Mouse (Mus musculus): ENCODE data around the gene Ppp1r26.

Ppp1r26 gene

GRCm38 (mm10) chr2:28498431-28498830, 51.8 kb downstream of the Ppp1r26 start:
- DNase-seq: peak in 1 of 2 experiments; percentile 3

GRCm38 (mm10) chr2:28502987-28503386, 56.4 kb downstream of the Ppp1r26 start:
- DNase-seq: no peak

DNA sequence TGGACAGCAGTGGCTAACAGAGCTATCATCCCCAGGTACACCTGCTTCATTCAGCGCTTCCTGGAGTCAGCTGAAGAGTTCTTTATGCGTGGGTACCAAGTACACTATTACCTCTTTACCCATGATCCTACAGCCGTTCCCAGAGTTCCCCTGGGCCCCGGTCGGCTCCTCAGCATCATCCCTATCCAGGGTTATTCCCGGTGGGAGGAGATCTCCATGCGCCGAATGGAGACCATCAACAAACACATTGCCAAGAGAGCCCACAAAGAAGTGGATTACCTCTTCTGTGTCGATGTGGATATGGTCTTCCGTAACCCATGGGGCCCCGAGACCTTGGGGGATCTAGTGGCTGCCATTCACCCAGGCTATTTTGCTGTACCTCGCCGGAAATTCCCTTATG, 58.1 kb downstream of the Ppp1r26 start:
- no peak for DNase-seq
